Mouse (Mus musculus) retina, postnatal 1 day (tissue): ENCODE measurements at regions not wholly inside any gene's neighbourhood (a gene's known extent, or its start where the extent isn't known, plus 50 kb on each side); places are given as distances from the start of the nearest gene placed in this dataset.

Experiments
- DNase-seq: peaks from one replicate; pipeline ENCODE4 v3.0.0-alpha.2; 2012

GRCm38 (mm10) chr13:16100253-16100652 is 88.6 kb downstream of the Inhba start:
- no peak for DNase-seq

- DNase-seq, result no peak
Measured at GRCm38 (mm10) chr13:16114837-16115236, 103.2 kb downstream of the Inhba start.

GRCm38 (mm10) chr13:16146686-16147085 is 135.0 kb downstream of the Inhba start:
- no peak for DNase-seq

GRCm38 (mm10) chr13:16154926-16155325 is 143.3 kb downstream of the Inhba start:
- no peak for DNase-seq

- DNase-seq, result no peak
Measured at GRCm38 (mm10) chr13:16165204-16165894, 153.7 kb downstream of the Inhba start.

- no peak for DNase-seq
Measured at GRCm38 (mm10) chr13:16196692-16197091, 185.0 kb downstream of the Inhba start.

GRCm38 (mm10) chr13:16200046-16200445 is 188.4 kb downstream of the Inhba start:
- DNase-seq, result no peak

GRCm38 (mm10) chr13:16203147-16203546 is 191.5 kb downstream of the Inhba start:
- no peak for DNase-seq

- no peak for DNase-seq
Measured at GRCm38 (mm10) chr13:16204097-16204496, 192.4 kb downstream of the Inhba start.

- DNase-seq, result no peak
Measured at GRCm38 (mm10) chr13:16211482-16211881, 199.8 kb downstream of the Inhba start.

- DNase-seq, result no peak
Measured at GRCm38 (mm10) chr13:16219877-16220276, 208.2 kb downstream of the Inhba start.

GRCm38 (mm10) chr13:16222942-16223600 is 211.4 kb downstream of the Inhba start:
- no peak for DNase-seq

- no peak for DNase-seq
Measured at GRCm38 (mm10) chr13:16261145-16261544, 249.5 kb downstream of the Inhba start.

GRCm38 (mm10) chr13:16279974-16280373 is 268.3 kb downstream of the Inhba start:
- DNase-seq, result no peak

GRCm38 (mm10) chr13:16280742-16281141 is 269.1 kb downstream of the Inhba start:
- no peak for DNase-seq

- DNase-seq, result no peak
Measured at GRCm38 (mm10) chr13:16281777-16282176, 270.1 kb downstream of the Inhba start.

- no peak for DNase-seq
Measured at GRCm38 (mm10) chr13:16282230-16282629, 270.6 kb downstream of the Inhba start.

- no peak for DNase-seq
Measured at GRCm38 (mm10) chr13:16283336-16283735, 271.7 kb downstream of the Inhba start.

GRCm38 (mm10) chr13:16289633-16290032 is 278.0 kb downstream of the Inhba start:
- DNase-seq, result peak; percentile 17

GRCm38 (mm10) chr13:16290784-16291183 is 279.1 kb downstream of the Inhba start:
- DNase-seq, result no peak

GRCm38 (mm10) chr13:16291661-16292291 is 280.1 kb downstream of the Inhba start:
- no peak for DNase-seq

GRCm38 (mm10) chr13:16299756-16300155 is 288.1 kb downstream of the Inhba start:
- DNase-seq, result no peak

GRCm38 (mm10) chr13:16314669-16315068 is 303.0 kb downstream of the Inhba start:
- no peak for DNase-seq

- DNase-seq, result no peak
Measured at GRCm38 (mm10) chr13:16315689-16316088, 304.0 kb downstream of the Inhba start.
